Mouse (Mus musculus) cerebellum, adult 2 months (tissue): ENCODE measurements at regions not wholly inside any gene's neighbourhood (a gene's known extent, or its start where the extent isn't known, plus 50 kb on each side); places are given as distances from the start of the nearest gene placed in this dataset.

ENCODE experiments used
- DNase-seq, 2 experiments: peaks; one replicate each; pipeline ENCODE4 v3.0.0; 2021
- H3K27ac ChIP-seq: fragments of 200-500 bp; 2 replicates; pipeline ENCODE4 v1.5.1; 2012; ENCODE audit warnings: low read length, control low read depth, inconsistent platforms; ENCODE audit not compliant: insufficient read depth
- H3K27me3 ChIP-seq: fragments of 200-500 bp; 2 replicates; pipeline ENCODE4 v1.6.1; 2012; ENCODE audit warnings: inconsistent platforms, mild to moderate bottlenecking, low read length, moderate library complexity; ENCODE audit not compliant: control insufficient read depth, insufficient read depth
- H3K4me1 ChIP-seq: fragments of 200-500 bp; 2 replicates; pipeline ENCODE4 v1.6.1; 2011; ENCODE audit warnings: low read length; ENCODE audit not compliant: control insufficient read depth, insufficient read depth
- H3K4me3 ChIP-seq: fragments of 200-500 bp; replicated peaks from 2 replicates; pipeline ENCODE3; 2011; ENCODE audit warnings: mild to moderate bottlenecking, low read depth, low read length, control low read depth; ENCODE audit not compliant: insufficient read depth
- CTCF ChIP-seq: fragments of 200-500 bp; IDR thresholded peaks from 2 replicates; pipeline ENCODE4 v1.5.1; 2011; ENCODE audit warnings: low read depth, mild to moderate bottlenecking, control low read depth, low read length, moderate library complexity, borderline replicate concordance; ENCODE audit not compliant: insufficient read depth
- POLR2A ChIP-seq: fragments of 200-500 bp; IDR thresholded peaks from 2 replicates; pipeline ENCODE4 v1.6.1; 2011; ENCODE audit warnings: low read length, control low read depth, borderline replicate concordance; ENCODE audit not compliant: insufficient read depth
- WGBS: fragments of 180-500 bp; shearing (Covaris S2); methylation state at CpG from one replicate; pipeline ENCODE4 v1.1.7; 2018; 5-methylcytosine and 5-hydroxymethylcytosine counted together

DNA sequence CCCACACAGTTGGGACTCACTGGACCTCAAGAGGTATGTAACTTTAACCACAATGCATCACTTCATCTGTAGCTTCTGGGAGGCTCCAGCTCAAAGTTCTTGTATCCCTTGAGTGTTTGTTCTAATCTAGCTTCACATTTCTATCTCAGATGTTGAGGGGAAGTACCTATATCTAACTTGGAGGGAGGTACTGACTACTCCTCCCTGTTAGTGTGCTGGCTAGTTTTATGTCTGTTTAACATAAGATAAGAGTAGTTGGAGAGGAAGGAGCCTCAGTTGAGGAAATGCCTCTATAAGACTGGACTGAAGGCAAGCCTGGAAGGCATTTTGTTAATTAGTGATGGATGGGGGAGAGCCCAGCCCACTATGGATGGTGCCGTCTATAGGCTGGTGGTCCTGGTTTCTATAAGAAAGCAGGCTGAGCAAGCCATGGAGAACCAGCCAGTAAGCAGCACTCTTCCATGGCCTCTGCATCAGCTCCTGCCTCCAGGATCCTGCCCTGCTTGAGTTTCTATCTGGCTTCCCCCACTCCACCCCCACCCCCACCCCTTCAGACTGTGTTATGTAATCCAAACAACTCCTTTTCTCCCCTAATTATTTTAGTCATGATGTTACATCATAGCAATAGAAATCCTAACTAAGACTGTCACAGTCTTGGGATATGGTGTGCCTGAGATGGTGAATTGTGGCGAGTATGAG, 135.7 kb upstream of the 4930535I16Rik start:
- Histone ChIP-seq H3K27ac (no peak overlapping the region), H3K4me1 (no peaks in the 10 kb centered on the region), H3K4me3 (no peak overlapping the region), H3K27me3 (no peaks in the 10 kb centered on the region; the same call in 1 of the 2 replicates)
- DNase-seq, result no peak
- no peak for TF ChIP-seq CTCF
- TF ChIP-seq POLR2A, result no peak
- 92% methylated on average over 2 of the region's 2 CpGs for WGBS

DNA sequence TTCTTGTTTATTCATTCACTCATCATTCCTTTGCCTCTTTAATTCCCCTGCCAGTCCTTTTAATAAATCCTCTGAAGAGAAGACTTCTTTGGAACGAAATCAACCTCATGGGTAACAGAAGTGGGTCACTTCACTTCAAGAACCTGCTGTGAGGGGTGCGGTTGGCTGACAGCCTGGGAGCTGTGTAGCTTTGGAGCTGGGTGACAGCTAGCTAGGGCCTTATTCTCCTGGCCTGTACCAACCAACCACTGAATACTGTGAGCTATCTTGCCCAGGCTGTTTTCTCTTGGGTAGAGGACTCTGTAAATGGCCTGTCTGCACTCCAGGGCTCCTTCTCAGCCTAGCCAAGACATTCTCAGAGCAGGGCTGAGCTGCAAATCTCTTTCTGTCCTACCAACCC, 134.6 kb upstream of the 4930535I16Rik start:
- no peak overlapping the region for H3K4me3 ChIP-seq
- no peaks in the 10 kb centered on the region for H3K4me1 ChIP-seq
- H3K27me3 ChIP-seq, result no peaks in the 10 kb centered on the region; the same call in 1 of the 2 replicates
- H3K27ac ChIP-seq, result no peak overlapping the region
- WGBS, result 3% methylated on average over 2 of the region's 2 CpGs
- TF ChIP-seq CTCF (no peak), POLR2A (no peak)
- DNase-seq, result peak; percentile 13 to 40

DNA sequence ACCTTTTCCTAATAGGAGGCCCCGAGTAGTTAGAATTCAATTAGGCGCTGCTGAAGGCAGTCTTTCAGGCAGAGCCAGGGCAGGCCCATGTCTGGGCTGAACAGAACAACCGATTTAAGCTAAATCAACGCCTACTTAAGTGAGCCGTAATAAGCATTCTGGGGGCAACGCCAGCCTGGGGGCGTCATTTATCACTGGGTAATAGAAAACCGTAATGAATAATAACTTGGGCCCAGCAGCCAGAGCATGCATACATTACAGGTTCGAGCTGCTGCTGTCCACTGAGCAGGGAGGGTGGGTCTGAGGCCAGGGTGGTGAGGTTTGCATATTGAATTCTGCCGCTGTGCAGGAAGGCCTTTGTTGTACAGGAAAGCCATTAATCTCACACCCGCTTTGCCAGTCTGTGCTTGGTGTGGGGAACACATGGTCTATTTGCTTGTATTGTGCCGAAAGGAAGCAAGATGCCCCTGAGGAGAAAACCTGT, 130.6 kb upstream of the 4930535I16Rik start:
- Histone ChIP-seq H3K27ac (no peak overlapping the region), H3K4me1 (no peaks in the 10 kb centered on the region), H3K27me3 (no peaks in the 10 kb centered on the region; the same call in 1 of the 2 replicates), H3K4me3 (no peak overlapping the region)
- TF ChIP-seq POLR2A (no peak), CTCF (no peak)
- DNase-seq, result no peak
- 48% methylated on average over 12 of the region's 12 CpGs for WGBS

DNA sequence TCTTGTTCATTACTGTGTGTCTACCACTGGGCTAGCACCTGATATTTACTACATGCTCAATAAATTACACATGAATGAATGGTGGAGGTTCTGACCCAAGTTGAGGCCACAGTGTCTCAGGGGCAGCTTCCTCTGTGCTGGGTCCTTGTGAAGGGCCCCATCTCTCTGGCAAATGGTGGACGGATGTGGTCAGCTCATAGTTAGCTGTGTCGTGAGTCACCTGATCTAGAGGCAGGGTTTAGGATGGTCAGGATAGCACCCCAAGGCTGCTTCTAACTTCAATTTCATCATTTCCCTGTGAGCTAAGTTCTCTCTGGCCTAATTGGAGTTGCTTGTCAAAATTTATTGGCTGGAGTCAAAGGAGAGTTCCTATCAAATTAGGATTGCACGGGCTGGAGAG, 130.1 kb upstream of the 4930535I16Rik start:
- 78% methylated on average over 3 of the region's 3 CpGs for WGBS
- Histone ChIP-seq H3K4me3 (no peak overlapping the region), H3K4me1 (no peaks in the 10 kb centered on the region), H3K27ac (no peak overlapping the region), H3K27me3 (no peaks in the 10 kb centered on the region; the same call in 1 of the 2 replicates)
- no peak for DNase-seq
- TF ChIP-seq CTCF (no peak), POLR2A (no peak)

DNA sequence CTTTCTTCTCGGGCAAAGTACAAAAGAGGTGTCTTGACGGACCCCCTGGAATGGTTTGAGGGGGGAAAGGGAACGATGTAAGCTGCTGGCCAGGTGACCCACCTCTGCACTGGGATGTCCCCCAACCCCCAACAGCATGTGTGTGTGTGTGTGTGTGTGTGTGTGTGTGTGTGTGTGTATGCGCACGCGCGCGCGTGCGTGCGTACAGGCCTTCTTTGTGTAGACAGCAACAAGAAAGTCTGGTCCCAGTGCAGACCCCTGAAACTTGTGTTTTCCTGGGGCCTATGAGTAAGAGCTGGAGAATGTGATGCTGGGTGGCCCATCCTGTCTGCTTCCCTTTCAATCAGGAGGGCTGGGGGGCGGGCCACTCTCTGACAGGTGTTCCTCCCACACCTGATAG, 118.7 kb upstream of the 4930535I16Rik start:
- TF ChIP-seq CTCF, result no peak
- no peak for TF ChIP-seq POLR2A
- no peak overlapping the region for H3K27ac ChIP-seq
- no peak for DNase-seq
- WGBS, result 86% methylated on average over 12 of the region's 12 CpGs
- no peaks in the 10 kb centered on the region for H3K4me1 ChIP-seq
- H3K4me3 ChIP-seq, result no peak overlapping the region
- no peaks in the 10 kb centered on the region; the same call in 1 of the 2 replicates for H3K27me3 ChIP-seq

DNA sequence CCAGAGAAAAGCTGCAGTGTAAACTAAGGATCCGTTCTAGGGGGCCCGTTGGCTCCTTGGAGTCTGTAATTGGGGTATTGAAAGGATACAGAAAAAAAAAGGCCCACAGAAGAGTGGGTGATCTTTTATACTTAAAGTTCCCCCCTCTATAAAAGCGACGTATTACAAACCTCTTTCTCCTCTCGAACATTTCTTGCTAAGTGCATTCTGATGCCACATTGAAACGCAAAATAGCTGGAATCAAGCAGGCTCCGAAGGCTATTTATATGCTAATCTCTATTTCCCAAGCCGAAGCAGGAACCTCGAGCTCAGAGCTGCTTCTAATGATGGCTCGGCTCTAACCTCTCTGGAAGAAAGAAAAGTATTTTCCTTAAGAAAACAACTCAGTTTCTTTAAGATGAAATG, 117.8 kb upstream of the 4930535I16Rik start:
- TF ChIP-seq CTCF, result no peak
- TF ChIP-seq POLR2A, result no peak
- 14% methylated on average over 10 of the region's 10 CpGs for WGBS
- H3K27ac ChIP-seq, result no peak overlapping the region
- no peak for DNase-seq
- H3K4me1 ChIP-seq, result no peaks in the 10 kb centered on the region
- H3K27me3 ChIP-seq, result no peaks in the 10 kb centered on the region; the same call in 1 of the 2 replicates
- H3K4me3 ChIP-seq, result no peak overlapping the region

DNA sequence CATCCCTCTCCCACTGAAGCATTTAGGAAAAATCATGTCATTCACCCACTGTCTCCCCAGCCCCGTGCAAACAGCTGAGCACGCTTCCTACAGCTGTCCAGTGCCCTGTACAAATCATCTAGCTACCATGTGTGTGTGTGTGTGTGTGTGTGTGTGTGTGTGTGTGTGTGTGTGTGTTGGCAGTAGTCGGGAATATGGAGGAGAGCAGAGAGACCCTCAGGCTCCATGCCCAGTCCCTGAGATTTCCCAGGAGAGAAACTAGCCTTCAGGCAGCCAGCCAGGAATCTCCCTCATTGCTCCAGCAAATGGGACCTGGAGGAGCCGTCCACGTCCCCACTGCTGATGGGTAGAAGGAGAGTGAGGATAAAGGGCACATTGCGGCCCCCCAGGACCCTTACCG, 117.4 kb upstream of the 4930535I16Rik start:
- no peak for DNase-seq
- TF ChIP-seq CTCF (no peak), POLR2A (no peak)
- H3K27ac ChIP-seq, result no peak overlapping the region
- H3K4me1 ChIP-seq, result no peaks in the 10 kb centered on the region
- H3K27me3 ChIP-seq, result no peaks in the 10 kb centered on the region; the same call in 1 of the 2 replicates
- no peak overlapping the region for H3K4me3 ChIP-seq
- WGBS, result 7% methylated on average over 7 of the region's 7 CpGs

DNA sequence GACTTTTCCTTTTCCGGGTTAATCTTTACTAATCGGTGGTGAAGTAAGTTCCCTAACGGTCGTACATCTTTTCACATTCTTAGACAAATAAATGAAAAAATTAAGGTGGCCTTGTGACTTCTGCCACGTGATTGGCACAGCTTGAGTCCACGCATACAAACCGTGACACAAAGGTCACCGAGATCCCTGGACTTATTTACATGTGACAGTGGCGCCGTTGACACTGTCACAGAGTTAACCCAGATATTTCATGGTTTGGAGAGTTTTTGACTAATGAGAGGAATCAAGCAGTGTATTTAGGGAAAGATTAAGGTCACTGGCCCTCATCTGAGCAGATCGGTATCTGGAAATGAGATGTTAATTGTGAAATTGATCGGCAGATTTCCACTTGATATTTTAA, 110.2 kb upstream of the 4930535I16Rik start:
- no peaks in the 10 kb centered on the region for H3K4me1 ChIP-seq
- no peak overlapping the region for H3K4me3 ChIP-seq
- WGBS, result 79% methylated on average over 12 of the region's 12 CpGs
- TF ChIP-seq CTCF (no peak), POLR2A (no peak)
- no peak overlapping the region for H3K27ac ChIP-seq
- no peaks in the 10 kb centered on the region; the same call in 1 of the 2 replicates for H3K27me3 ChIP-seq
- DNase-seq, result no peak
